Mouse (Mus musculus): ENCODE measurements at regions not wholly inside any gene's neighbourhood (a gene's known extent, or its start where the extent isn't known, plus 50 kb on each side); places are given as distances from the start of the nearest gene placed in this dataset.

GRCm38 (mm10) chr14:82586116-82586515, 1857.2 kb upstream of the Pcdh17 start:
- no peak for DNase-seq (ENCODE audit: low spot score in 2 of 2)

GRCm38 (mm10) chr14:82607631-82608030, 1835.7 kb upstream of the Pcdh17 start:
- DNase-seq (ENCODE audit: low spot score in 2 of 2), result no peak

GRCm38 (mm10) chr14:82610726-82611125, 1832.6 kb upstream of the Pcdh17 start:
- peak in 1 of 2 experiments; percentile 23 for DNase-seq (ENCODE audit: low spot score in 2 of 2)

Data from frontal cortex, postnatal 36 days (tissue).